Mouse (Mus musculus): ENCODE measurements around the gene Mynn. TPM values are rescaled to one million over a fixed set of nuclear protein-coding genes. Genes with fewer than 3 reads are reported as not detected.

Mynn gene
- total and polyA plus RNA-seq, 2 experiments from 2014 or later = 16.6 to 19.4 TPM

DNA sequence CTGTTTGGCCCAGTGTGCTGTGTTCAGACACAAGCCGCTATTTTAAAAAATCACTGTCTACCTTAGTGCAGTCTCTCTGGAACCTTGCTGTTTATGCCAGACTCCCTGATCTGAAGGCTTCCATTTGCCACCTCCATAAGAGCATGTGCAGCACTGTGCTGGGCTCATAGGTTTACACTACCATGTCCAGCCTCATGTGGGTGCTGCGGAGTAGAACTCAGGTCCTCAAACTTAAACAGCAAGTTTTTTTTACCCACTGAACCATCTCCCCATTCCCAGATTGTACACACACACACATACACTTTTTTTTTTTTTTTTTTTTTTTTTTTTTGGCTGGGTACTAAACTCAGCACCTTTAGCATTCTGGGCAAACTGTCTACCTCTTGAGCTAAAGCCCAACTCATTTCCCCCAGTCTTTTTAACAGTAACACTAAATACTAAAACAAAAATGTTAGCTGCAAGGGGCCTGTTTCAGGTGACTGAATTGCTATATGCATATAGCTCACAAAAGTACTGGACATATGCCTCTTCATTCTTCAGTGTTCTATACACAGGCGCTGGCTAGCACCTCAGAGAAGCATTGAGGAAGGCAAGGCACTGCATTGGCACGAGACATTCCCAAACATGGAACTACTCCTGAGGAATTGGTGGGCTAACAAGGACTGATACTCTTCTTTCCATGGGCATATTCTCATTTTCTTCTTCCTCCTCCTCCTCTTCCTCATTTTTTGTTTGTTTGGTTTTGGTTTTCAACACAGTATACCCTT is 8.0 kb upstream of the Mynn start:
- Histone ChIP-seq H3K27ac (no peak overlapping the region), H3K4me3 (ENCODE audit: low read length) (no peak overlapping the region), H3K36me3 (ENCODE audit: insufficient read depth, low read length) (no peaks in the 10 kb centered on the region), H3K9ac (replicated peaks; ENCODE audit: low read length) (no peak overlapping the region), H3K4me2 (ENCODE audit: low read depth, low read length) (no peak overlapping the region), H3K27me3 (ENCODE audit: insufficient read depth, low read length) (no peaks in the 10 kb centered on the region), H3K4me1 (ENCODE audit: insufficient read depth, low read length) (no peaks in the 10 kb centered on the region), H3K9me3 (ENCODE audit: low read length) (no peaks in the 10 kb centered on the region)
- DNase-seq (ENCODE audit: low spot score) = peak; percentile 14
- ATAC-seq = peak; percentile 6; the same call in 1 of the 2 replicates
- 70% methylated on average over 4 of the region's 4 CpGs for WGBS
- TF ChIP-seq CTCF (IDR thresholded peaks at IDR 0.05; ENCODE audit: low read depth) = peak; percentile 30; the same call in 1 of the 2 replicates

DNA sequence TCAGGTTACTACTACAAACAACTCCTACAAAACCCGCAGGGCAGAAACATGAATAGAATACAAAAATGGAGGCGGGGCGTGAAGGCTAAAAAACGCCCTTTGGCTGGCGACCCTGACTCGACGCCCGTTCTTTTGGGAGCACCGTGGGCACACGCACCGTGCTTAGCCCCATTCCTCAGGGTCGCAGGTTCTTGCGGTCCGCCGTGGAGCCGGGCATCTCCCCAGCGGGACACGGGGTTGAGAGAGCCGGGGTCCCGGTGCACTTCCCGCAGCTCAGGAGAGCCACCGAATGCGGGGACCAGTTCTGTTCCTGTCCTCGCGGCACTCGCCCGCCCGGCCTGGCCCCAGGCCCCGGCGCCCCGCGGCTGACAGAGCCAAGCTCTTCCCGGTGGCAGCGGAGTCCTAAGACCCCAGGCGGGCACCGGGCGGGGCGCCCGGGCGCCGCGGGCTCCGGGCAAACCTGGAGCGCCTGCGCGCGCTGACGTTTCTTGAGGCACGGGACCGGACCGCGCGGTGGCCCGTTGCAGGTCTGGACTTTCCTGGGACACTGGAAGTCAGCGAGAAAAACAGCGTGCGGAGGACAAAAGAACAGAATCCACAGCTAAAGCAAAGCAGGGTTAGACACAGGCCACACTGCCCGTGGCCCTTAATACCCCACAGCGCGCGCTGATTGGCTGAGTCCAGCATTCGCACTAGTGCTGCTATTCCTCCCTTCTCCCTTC is 6.6 kb upstream of the Mynn start:
- H3K4me2 ChIP-seq (ENCODE audit: low read depth, low read length) = peak overlapping the region; percentile 87
- peak overlapping the region; percentile 83 for H3K4me3 ChIP-seq (ENCODE audit: low read length)
- H3K9ac ChIP-seq (replicated peaks; ENCODE audit: low read length) = peak overlapping the region; percentile 75
- no peaks in the 10 kb centered on the region for H3K36me3 ChIP-seq (ENCODE audit: insufficient read depth, low read length)
- no peaks in the 10 kb centered on the region for H3K9me3 ChIP-seq (ENCODE audit: low read length)
- H3K27ac ChIP-seq = peak overlapping the region; percentile 58
- ATAC-seq (peak; percentile 75), DNase-seq (ENCODE audit: low spot score) (peak; percentile 59)
- no peak for TF ChIP-seq CTCF (IDR thresholded peaks at IDR 0.05; ENCODE audit: low read depth)
- no peaks in the 10 kb centered on the region for H3K4me1 ChIP-seq (ENCODE audit: insufficient read depth, low read length)
- 0% methylated on average over 62 of the region's 62 CpGs for WGBS
- H3K27me3 ChIP-seq (ENCODE audit: insufficient read depth, low read length) = no peaks in the 10 kb centered on the region

DNA sequence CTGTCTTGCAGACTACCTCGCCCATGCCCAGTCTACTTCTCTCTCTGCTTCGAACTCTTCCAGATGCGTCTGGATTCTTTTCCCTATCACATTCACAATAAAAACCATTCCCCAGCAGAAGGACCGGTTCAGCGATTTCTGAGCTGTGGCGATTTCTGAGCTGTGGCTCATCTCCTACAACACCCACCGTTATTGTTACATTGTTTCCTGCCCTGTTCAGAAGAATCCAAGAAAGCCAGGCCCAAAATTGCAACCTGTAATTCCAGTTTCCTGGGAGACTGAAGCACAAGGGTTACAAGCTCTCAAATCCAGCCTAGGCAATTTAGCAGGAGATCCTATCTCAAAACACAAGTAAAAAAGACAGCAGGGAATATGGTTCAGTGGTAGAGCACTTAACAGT is 4.6 kb upstream of the Mynn start:
- H3K4me2 ChIP-seq (ENCODE audit: low read depth, low read length) = no peak overlapping the region
- TF ChIP-seq CTCF (IDR thresholded peaks at IDR 0.05; ENCODE audit: low read depth) = no peak
- 89% methylated on average over 7 of the region's 7 CpGs for WGBS
- no peak overlapping the region for H3K27ac ChIP-seq
- ATAC-seq = no peak
- H3K4me1 ChIP-seq (ENCODE audit: insufficient read depth, low read length) = no peaks in the 10 kb centered on the region
- H3K27me3 ChIP-seq (ENCODE audit: insufficient read depth, low read length) = no peaks in the 10 kb centered on the region
- H3K9me3 ChIP-seq (ENCODE audit: low read length) = no peaks in the 10 kb centered on the region
- no peak overlapping the region for H3K4me3 ChIP-seq (ENCODE audit: low read length)
- no peaks in the 10 kb centered on the region for H3K36me3 ChIP-seq (ENCODE audit: insufficient read depth, low read length)
- no peak overlapping the region for H3K9ac ChIP-seq (replicated peaks; ENCODE audit: low read length)
- no peak for DNase-seq (ENCODE audit: low spot score)

DNA sequence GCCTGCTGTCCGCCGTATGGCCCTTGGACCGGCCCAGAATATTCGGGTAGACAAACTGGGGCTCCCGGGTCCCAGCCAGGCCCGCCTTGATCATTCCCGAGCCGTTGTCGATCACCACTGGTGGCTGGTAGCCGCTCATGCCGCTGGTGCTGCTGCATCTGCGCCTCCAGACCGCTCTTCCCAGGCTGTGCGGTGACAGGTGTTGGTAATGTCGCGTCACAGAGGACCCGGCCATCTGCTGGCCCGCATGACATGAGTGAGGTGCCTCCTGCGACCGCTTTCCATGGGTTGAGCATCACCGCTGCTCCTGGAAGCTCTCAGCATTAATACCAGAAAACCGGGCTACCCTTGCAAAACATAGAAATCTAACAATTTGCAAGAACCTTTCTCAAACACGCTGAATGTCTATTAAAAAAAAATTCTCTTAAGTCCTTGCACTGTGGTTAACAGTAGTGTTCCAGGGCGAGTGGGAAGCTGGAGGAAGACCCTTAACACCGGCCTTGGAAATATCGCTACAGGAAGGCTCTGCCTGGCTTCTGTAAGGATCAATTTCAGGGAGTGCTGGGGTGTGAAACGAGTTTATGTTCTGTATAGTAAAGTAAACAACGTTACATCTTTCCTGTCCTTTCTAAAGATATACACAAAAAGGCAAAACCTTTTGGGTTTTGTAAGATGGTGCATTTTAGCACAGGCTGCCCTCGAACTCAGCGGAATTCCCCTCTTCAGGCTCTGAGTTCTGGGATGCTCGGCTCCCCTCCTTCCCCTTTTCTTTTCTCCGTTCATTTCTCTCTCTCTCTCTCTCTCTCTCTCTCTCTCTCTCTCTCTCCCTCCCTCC is 1.9 kb upstream of the Mynn start, which contains the start of gene Actrt3:
TSS of gene Actrt3 (minus strand) at position 229 of the 835 bp plus-strand sequence.
- WGBS = 1% methylated on average over 32 of the region's 32 CpGs
- Histone ChIP-seq H3K9ac (replicated peaks; ENCODE audit: low read length) (peak within 1 kb of the TSS; percentile 55), H3K36me3 (ENCODE audit: insufficient read depth, low read length) (0 out of 2 replicates have a peak, but pooled peaks cover 5% of the 10 kb centered on the region), H3K27me3 (ENCODE audit: insufficient read depth, low read length) (no peaks in the 10 kb centered on the region), H3K4me2 (ENCODE audit: low read depth, low read length) (peak within 1 kb of the TSS; percentile 54), H3K4me1 (ENCODE audit: insufficient read depth, low read length) (no peaks in the 10 kb centered on the region), H3K9me3 (ENCODE audit: low read length) (no peaks in the 10 kb centered on the region), H3K4me3 (ENCODE audit: low read length) (peak within 1 kb of the TSS; percentile 86), H3K27ac (peak within 1 kb of the TSS; percentile 66)
- ATAC-seq (no peak), DNase-seq (ENCODE audit: low spot score) (peak; percentile 68)
- no peak for TF ChIP-seq CTCF (IDR thresholded peaks at IDR 0.05; ENCODE audit: low read depth)

DNA sequence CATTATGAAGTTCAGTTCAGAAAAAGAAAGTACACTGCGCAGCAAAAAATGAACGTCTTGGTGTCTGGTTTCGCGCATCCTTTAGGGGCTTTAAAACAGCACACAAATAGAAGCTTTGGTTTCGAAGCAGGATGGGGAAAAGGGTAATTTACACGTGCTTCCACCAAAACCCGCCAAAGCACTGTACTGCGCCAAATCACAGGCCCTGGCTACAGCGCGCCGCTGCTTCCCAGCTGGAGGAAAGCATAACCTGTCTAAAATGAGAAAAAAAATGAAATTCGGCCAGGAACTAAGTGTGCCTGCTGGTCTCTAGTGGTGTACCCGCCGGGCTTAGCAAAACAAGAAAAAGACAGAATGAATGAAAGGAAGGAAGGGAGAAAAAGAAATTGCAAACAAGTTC is 1.1 kb upstream of the Mynn start:
- H3K4me1 ChIP-seq (ENCODE audit: insufficient read depth, low read length) = no peaks in the 10 kb centered on the region
- WGBS = under 1% methylated on average over 14 of the region's 14 CpGs
- ATAC-seq (no peak), DNase-seq (ENCODE audit: low spot score) (peak; percentile 49)
- H3K27me3 ChIP-seq (ENCODE audit: insufficient read depth, low read length) = no peaks in the 10 kb centered on the region
- H3K9ac ChIP-seq (replicated peaks; ENCODE audit: low read length) = peak overlapping the region; percentile 55
- H3K27ac ChIP-seq = peak overlapping the region; percentile 66; the same call in 1 of the 2 replicates
- peak overlapping the region; percentile 86 for H3K4me3 ChIP-seq (ENCODE audit: low read length)
- no peaks in the 10 kb centered on the region for H3K9me3 ChIP-seq (ENCODE audit: low read length)
- peak overlapping the region; percentile 54 for H3K4me2 ChIP-seq (ENCODE audit: low read depth, low read length)
- H3K36me3 ChIP-seq (ENCODE audit: insufficient read depth, low read length) = 0 out of 2 replicates have a peak, but pooled peaks cover 5% of the 10 kb centered on the region
- no peak for TF ChIP-seq CTCF (IDR thresholded peaks at IDR 0.05; ENCODE audit: low read depth)

DNA sequence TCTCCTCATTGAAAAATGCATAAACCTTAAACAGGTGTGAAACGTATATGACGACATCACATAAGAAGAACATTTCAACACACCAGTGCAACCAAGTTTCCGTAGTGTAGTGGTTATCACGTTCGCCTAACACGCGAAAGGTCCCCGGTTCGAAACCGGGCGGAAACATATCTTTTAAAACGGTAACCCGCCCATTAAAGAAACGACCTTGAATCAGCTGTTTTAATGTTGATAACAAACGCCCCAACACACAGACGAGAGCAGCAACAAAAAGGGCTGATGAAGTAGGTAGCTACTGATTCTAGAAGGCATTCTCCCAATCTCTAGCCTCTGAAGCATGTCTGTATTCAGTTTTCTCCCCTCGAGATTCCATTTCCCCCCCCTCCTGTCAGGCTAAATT is 690 bp upstream of the Mynn start:
- H3K36me3 ChIP-seq (ENCODE audit: insufficient read depth, low read length) = 0 out of 2 replicates have a peak, but pooled peaks cover 5% of the 10 kb centered on the region
- 0% methylated on average over 17 of the region's 17 CpGs for WGBS
- H3K27me3 ChIP-seq (ENCODE audit: insufficient read depth, low read length) = no peaks in the 10 kb centered on the region
- peak; percentile 92 for DNase-seq (ENCODE audit: low spot score)
- TF ChIP-seq CTCF (IDR thresholded peaks at IDR 0.05; ENCODE audit: low read depth) = no peak
- no peaks in the 10 kb centered on the region for H3K4me1 ChIP-seq (ENCODE audit: insufficient read depth, low read length)
- H3K4me3 ChIP-seq (ENCODE audit: low read length) = peak overlapping the region; percentile 86
- H3K9ac ChIP-seq (replicated peaks; ENCODE audit: low read length) = no peak overlapping the region; the same call in 1 of the 2 replicates
- peak; percentile 6; the same call in 1 of the 2 replicates for ATAC-seq
- H3K9me3 ChIP-seq (ENCODE audit: low read length) = no peaks in the 10 kb centered on the region
- 0 out of 2 replicates have a peak overlapping the region, but pooled peaks have one; percentile 37 for H3K27ac ChIP-seq
- peak overlapping the region; percentile 54 for H3K4me2 ChIP-seq (ENCODE audit: low read depth, low read length)
